Mouse (Mus musculus) frontal cortex, postnatal 10 days (tissue): Measurements from ENCODE around the gene Ralgps1.

Experiments used
- DNase-seq, 2 experiments: peaks; one replicate each; pipeline ENCODE4 v3.0.0; 2022; ENCODE audit warnings: low spot score in 2 of 2, mixed read lengths in 1 of 2

Ralgps1 gene

GRCm38 (mm10) chr2:33370777-33371647 is at the start of gene Ralgps1:
Gene Ralgps1, minus strand, starts transcription at chr2:33371486.
- peak; percentile 97 to 98 for DNase-seq

GRCm38 (mm10) chr2:33417454-33417853 is 46.2 kb upstream of the Ralgps1 start:
- DNase-seq: no peak

- no peak for DNase-seq
Measured at GRCm38 (mm10) chr2:33414019-33414418, 42.7 kb upstream of the Ralgps1 start.

GRCm38 (mm10) chr2:33412111-33412510 is 40.8 kb upstream of the Ralgps1 start:
- DNase-seq: no peak

- no peak for DNase-seq
Measured at GRCm38 (mm10) chr2:33403511-33404003, 32.3 kb upstream of the Ralgps1 start.

GRCm38 (mm10) chr2:33402638-33403037 is 31.4 kb upstream of the Ralgps1 start:
- no peak for DNase-seq

- DNase-seq: peak; percentile 59 to 71
Measured at GRCm38 (mm10) chr2:33402236-33402635, 30.9 kb upstream of the Ralgps1 start.

GRCm38 (mm10) chr2:33401217-33401616 is 29.9 kb upstream of the Ralgps1 start:
- DNase-seq: no peak

GRCm38 (mm10) chr2:33400541-33400940 is 29.3 kb upstream of the Ralgps1 start:
- DNase-seq: no peak

- no peak for DNase-seq
Measured at GRCm38 (mm10) chr2:33399091-33399490, 27.8 kb upstream of the Ralgps1 start.

- no peak for DNase-seq
Measured at GRCm38 (mm10) chr2:33397036-33397435, 25.8 kb upstream of the Ralgps1 start.

GRCm38 (mm10) chr2:33395053-33395452 is 23.8 kb upstream of the Ralgps1 start:
- DNase-seq: no peak

GRCm38 (mm10) chr2:33393951-33394635 is 22.8 kb upstream of the Ralgps1 start:
- no peak for DNase-seq

GRCm38 (mm10) chr2:33393021-33393420 is 21.7 kb upstream of the Ralgps1 start:
- DNase-seq: no peak

- DNase-seq: no peak
Measured at GRCm38 (mm10) chr2:33371648-33372408, 542 bp upstream of the Ralgps1 start.

GRCm38 (mm10) chr2:33370276-33370776 is 960 bp downstream of the Ralgps1 start:
- no peak for DNase-seq

GRCm38 (mm10) chr2:33369453-33369852 is 1.8 kb downstream of the Ralgps1 start:
- DNase-seq: no peak

- no peak for DNase-seq
Measured at GRCm38 (mm10) chr2:33368486-33368885, 2.8 kb downstream of the Ralgps1 start.

GRCm38 (mm10) chr2:33365703-33366471 is 5.4 kb downstream of the Ralgps1 start:
- peak; percentile 14 to 52 for DNase-seq

- DNase-seq: no peak
Measured at GRCm38 (mm10) chr2:33364656-33365055, 6.6 kb downstream of the Ralgps1 start.

GRCm38 (mm10) chr2:33363890-33364289 is 7.4 kb downstream of the Ralgps1 start:
- no peak for DNase-seq
